Mouse (Mus musculus) cerebellum, adult 8-10 months (tissue): ENCODE results near the gene Tbc1d1.

ENCODE experiments used
- DNase-seq: peaks from one replicate; pipeline ENCODE4 v3.0.0; 2022

The Tbc1d1 gene

GRCm38 (mm10) chr5:64364432-64365125 is 208.5 kb downstream of the Tbc1d1 start:
- DNase-seq: no peak

- DNase-seq: no peak
These were observed 209.3 kb downstream of the Tbc1d1 start for GRCm38 (mm10) chr5:64365187-64366066.

GRCm38 (mm10) chr5:64366113-64366512 is 210.0 kb downstream of the Tbc1d1 start:
- DNase-seq: no peak

- peak; percentile 11 for DNase-seq
These were observed 211.3 kb downstream of the Tbc1d1 start for GRCm38 (mm10) chr5:64367426-64367825.

- DNase-seq: no peak
These were observed 215.3 kb downstream of the Tbc1d1 start for GRCm38 (mm10) chr5:64371331-64371831.

GRCm38 (mm10) chr5:64372292-64372961 is 216.3 kb downstream of the Tbc1d1 start:
- no peak for DNase-seq

GRCm38 (mm10) chr5:64373695-64374094 is 217.6 kb downstream of the Tbc1d1 start:
- DNase-seq: no peak

GRCm38 (mm10) chr5:64375851-64376250 is 219.7 kb downstream of the Tbc1d1 start:
- no peak for DNase-seq

- no peak for DNase-seq
These were observed 220.4 kb downstream of the Tbc1d1 start for GRCm38 (mm10) chr5:64376466-64376865.

GRCm38 (mm10) chr5:64377705-64378104 is 221.6 kb downstream of the Tbc1d1 start:
- DNase-seq: no peak

- DNase-seq: no peak
These were observed 222.6 kb downstream of the Tbc1d1 start for GRCm38 (mm10) chr5:64378591-64379275.

GRCm38 (mm10) chr5:64379829-64380228 is 223.7 kb downstream of the Tbc1d1 start:
- no peak for DNase-seq

GRCm38 (mm10) chr5:64380698-64381375 is 224.7 kb downstream of the Tbc1d1 start:
- no peak for DNase-seq

- no peak for DNase-seq
These were observed 225.4 kb downstream of the Tbc1d1 start for GRCm38 (mm10) chr5:64381538-64381937.

- peak; percentile 69 for DNase-seq
These were observed 226.4 kb downstream of the Tbc1d1 start for GRCm38 (mm10) chr5:64382451-64383057.

- no peak for DNase-seq
These were observed 227.1 kb downstream of the Tbc1d1 start for GRCm38 (mm10) chr5:64383215-64383614.

- DNase-seq: no peak
These were observed 228.4 kb downstream of the Tbc1d1 start for GRCm38 (mm10) chr5:64384546-64384945.

- no peak for DNase-seq
These were observed 230.9 kb downstream of the Tbc1d1 start for GRCm38 (mm10) chr5:64386996-64387395.

GRCm38 (mm10) chr5:64389202-64389929 is 233.3 kb downstream of the Tbc1d1 start:
- DNase-seq: no peak

- DNase-seq: no peak
These were observed 235.2 kb downstream of the Tbc1d1 start for GRCm38 (mm10) chr5:64391346-64391745.
